Mouse (Mus musculus): ENCODE data around the gene Tenm3. TPM values are rescaled to one million over a fixed set of nuclear protein-coding genes. Genes with fewer than 3 reads are reported as not detected.

Tenm3 gene
- 48.3 and 48.6 TPM in 2 replicates for polyA plus RNA-seq (2014; fragmentation: Nextera tagmentation; extraction: Ambion mirVana)

DNA sequence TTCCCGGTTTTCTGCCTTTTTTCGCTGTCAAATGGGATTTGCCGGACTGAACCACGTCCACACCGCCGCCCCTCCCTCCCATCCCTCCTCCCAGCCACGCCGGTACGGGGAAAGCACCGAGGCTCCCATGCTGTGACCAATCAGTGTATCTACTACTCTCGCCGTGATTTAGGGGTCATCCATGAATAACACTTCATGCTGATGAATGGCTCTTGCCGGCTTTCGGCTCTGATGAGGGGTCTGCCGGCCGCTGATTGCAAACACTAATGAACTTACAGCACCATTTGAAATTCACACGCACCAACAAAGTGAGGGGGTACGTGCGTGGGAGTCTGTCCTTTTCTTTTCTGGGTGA, at the start of gene Tenm3:
Gene Tenm3, minus strand, starts transcription at position 21 of the 355 bp plus-strand sequence.
- Histone ChIP-seq H3K9ac (ENCODE audit: low read depth, low read length) (peak within 1 kb of the TSS; percentile 85), H3K27ac (replicated peaks; ENCODE audit: low read depth, low read length) (peak within 1 kb of the TSS; percentile 90), H3K27me3 (replicated peaks; ENCODE audit: control insufficient read depth, insufficient read depth, low read length) (no peaks in the 10 kb centered on the region; the same call in 1 of the 2 replicates), H3K36me3 (ENCODE audit: control insufficient read depth, insufficient read depth, low read length) (no peaks in the 10 kb centered on the region), H3K9me3 (ENCODE audit: control insufficient read depth, low read length) (no peaks in the 10 kb centered on the region), H3K4me3 (ENCODE audit: low read depth, low read length) (peak within 1 kb of the TSS; percentile 84), H3K4me1 (ENCODE audit: control insufficient read depth, insufficient read depth, low read length) (peaks cover 10% of the 10 kb centered on the region), H3K4me2 (ENCODE audit: low read depth, low read length) (peak within 1 kb of the TSS; percentile 95)
- under 1% methylated on average over 19 of the region's 19 CpGs for WGBS
- ATAC-seq (ENCODE audit: low read depth) = peak; percentile 53; the same call in 1 of the 2 replicates
- DNase-seq (ENCODE audit: low spot score) = no peak

DNA sequence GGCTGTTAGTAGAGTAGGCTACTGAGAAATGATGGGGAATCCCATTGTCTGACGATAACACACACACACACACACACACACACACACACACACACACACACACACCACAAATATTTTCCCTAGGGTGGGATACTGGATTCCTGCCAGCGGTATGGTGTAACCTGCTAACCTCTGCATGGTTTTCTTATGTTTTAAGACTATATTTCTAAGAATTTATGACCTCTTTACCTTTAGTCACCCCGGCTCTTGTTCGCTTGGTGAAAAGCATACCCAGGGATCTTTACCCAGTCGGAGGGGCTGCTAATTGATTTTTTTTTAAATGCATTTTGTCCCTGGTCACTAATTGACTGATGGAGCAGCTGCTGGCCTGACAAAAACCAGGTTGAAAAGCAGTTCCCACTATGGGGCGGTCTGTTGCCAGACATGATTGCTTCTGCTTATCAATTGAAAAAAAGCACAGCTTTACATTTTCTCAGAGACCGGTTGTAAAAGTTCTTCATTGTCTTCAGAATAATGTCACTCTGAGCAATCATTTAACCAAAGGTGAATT, 46.5 kb upstream of the Tenm3 start:
- 69% methylated on average over 7 of the region's 7 CpGs for WGBS
- Histone ChIP-seq H3K4me2 (ENCODE audit: low read depth, low read length) (no peak overlapping the region), H3K27me3 (replicated peaks; ENCODE audit: control insufficient read depth, insufficient read depth, low read length) (no peaks in the 10 kb centered on the region), H3K9ac (ENCODE audit: low read depth, low read length) (no peak overlapping the region), H3K9me3 (ENCODE audit: control insufficient read depth, low read length) (no peaks in the 10 kb centered on the region), H3K36me3 (ENCODE audit: control insufficient read depth, insufficient read depth, low read length) (no peaks in the 10 kb centered on the region), H3K4me1 (ENCODE audit: control insufficient read depth, insufficient read depth, low read length) (no peaks in the 10 kb centered on the region), H3K27ac (replicated peaks; ENCODE audit: low read depth, low read length) (no peak overlapping the region), H3K4me3 (ENCODE audit: low read depth, low read length) (no peak overlapping the region)
- DNase-seq (ENCODE audit: low spot score) (peak; percentile 11), ATAC-seq (ENCODE audit: low read depth) (no peak)

DNA sequence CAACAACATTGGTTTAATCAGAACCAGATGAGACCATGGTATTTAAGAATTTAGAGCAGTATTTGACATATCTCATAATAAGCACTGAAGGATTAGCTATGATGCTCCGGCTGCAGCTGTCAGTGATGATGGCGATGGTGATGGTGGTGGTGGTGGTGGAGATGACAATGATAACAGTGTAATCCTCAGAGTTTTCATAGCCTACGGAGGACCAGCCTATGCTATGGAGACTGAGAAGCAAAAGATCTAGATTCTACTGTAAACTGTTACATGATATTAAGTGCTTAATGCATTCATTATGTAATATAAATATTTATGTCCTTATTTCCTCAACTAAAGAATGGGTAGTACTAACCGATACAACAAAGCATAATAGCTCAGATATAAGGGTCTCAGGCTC, 40.5 kb upstream of the Tenm3 start:
- WGBS = 79% methylated on average over 4 of the region's 4 CpGs
- Histone ChIP-seq H3K4me2 (ENCODE audit: low read depth, low read length) (no peak overlapping the region), H3K9ac (ENCODE audit: low read depth, low read length) (no peak overlapping the region), H3K27me3 (replicated peaks; ENCODE audit: control insufficient read depth, insufficient read depth, low read length) (no peaks in the 10 kb centered on the region), H3K4me3 (ENCODE audit: low read depth, low read length) (no peak overlapping the region), H3K36me3 (ENCODE audit: control insufficient read depth, insufficient read depth, low read length) (no peaks in the 10 kb centered on the region), H3K4me1 (ENCODE audit: control insufficient read depth, insufficient read depth, low read length) (no peaks in the 10 kb centered on the region), H3K9me3 (ENCODE audit: control insufficient read depth, low read length) (no peaks in the 10 kb centered on the region), H3K27ac (replicated peaks; ENCODE audit: low read depth, low read length) (no peak overlapping the region)
- ATAC-seq (ENCODE audit: low read depth) (no peak), DNase-seq (ENCODE audit: low spot score) (no peak)

DNA sequence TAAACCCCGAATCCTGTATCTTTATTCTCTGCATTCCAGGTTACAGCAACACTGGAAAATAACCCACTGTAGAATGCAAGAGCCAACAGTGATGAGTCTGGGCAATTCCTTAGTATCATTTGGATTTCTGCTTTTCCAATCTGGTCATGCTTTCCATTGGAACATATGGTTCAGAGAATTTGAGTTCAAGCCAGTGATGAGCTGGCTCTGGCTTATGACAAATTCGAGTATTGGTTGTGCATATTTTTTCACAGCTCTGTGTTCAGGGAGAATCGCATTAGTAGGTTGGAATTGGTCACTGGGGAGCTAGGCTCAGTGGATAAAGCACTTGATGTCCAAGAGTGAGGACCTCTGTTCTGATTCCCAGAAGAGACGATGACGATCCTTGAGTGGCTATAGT, 36.8 kb upstream of the Tenm3 start:
- no peaks in the 10 kb centered on the region for H3K27me3 ChIP-seq (replicated peaks; ENCODE audit: control insufficient read depth, insufficient read depth, low read length)
- 79% methylated on average over 5 of the region's 5 CpGs for WGBS
- no peak overlapping the region for H3K9ac ChIP-seq (ENCODE audit: low read depth, low read length)
- no peaks in the 10 kb centered on the region for H3K4me1 ChIP-seq (ENCODE audit: control insufficient read depth, insufficient read depth, low read length)
- no peak overlapping the region for H3K4me3 ChIP-seq (ENCODE audit: low read depth, low read length)
- ATAC-seq (ENCODE audit: low read depth) (no peak), DNase-seq (ENCODE audit: low spot score) (no peak)
- H3K36me3 ChIP-seq (ENCODE audit: control insufficient read depth, insufficient read depth, low read length) = no peaks in the 10 kb centered on the region
- no peaks in the 10 kb centered on the region for H3K9me3 ChIP-seq (ENCODE audit: control insufficient read depth, low read length)
- H3K27ac ChIP-seq (replicated peaks; ENCODE audit: low read depth, low read length) = no peak overlapping the region
- no peak overlapping the region for H3K4me2 ChIP-seq (ENCODE audit: low read depth, low read length)

DNA sequence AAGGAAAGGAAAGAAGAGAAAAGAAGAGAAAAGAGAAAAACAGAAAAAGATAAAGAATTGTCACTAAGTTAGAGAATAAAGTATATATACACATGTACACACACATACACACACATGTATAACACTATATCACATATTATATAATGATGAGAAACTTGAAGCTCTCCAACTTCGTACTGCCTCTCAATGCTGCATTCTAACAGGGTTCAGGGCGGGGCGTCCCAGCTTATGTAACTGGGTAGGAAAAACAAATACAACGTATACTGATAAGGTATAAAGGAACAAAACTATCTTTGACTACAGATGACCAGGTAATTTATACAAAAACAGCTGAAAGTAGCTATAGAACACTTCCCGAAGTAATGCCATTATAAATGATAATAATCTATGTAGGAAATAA, 22.2 kb upstream of the Tenm3 start:
- no peak overlapping the region for H3K4me2 ChIP-seq (ENCODE audit: low read depth, low read length)
- H3K36me3 ChIP-seq (ENCODE audit: control insufficient read depth, insufficient read depth, low read length) = no peaks in the 10 kb centered on the region
- no peaks in the 10 kb centered on the region for H3K9me3 ChIP-seq (ENCODE audit: control insufficient read depth, low read length)
- no peak overlapping the region for H3K9ac ChIP-seq (ENCODE audit: low read depth, low read length)
- no peak overlapping the region for H3K27ac ChIP-seq (replicated peaks; ENCODE audit: low read depth, low read length)
- ATAC-seq (ENCODE audit: low read depth) (no peak), DNase-seq (ENCODE audit: low spot score) (no peak)
- no peaks in the 10 kb centered on the region for H3K4me1 ChIP-seq (ENCODE audit: control insufficient read depth, insufficient read depth, low read length)
- no peak overlapping the region for H3K4me3 ChIP-seq (ENCODE audit: low read depth, low read length)
- H3K27me3 ChIP-seq (replicated peaks; ENCODE audit: control insufficient read depth, insufficient read depth, low read length) = no peaks in the 10 kb centered on the region
- WGBS = 88% methylated on average over 5 of the region's 5 CpGs

DNA sequence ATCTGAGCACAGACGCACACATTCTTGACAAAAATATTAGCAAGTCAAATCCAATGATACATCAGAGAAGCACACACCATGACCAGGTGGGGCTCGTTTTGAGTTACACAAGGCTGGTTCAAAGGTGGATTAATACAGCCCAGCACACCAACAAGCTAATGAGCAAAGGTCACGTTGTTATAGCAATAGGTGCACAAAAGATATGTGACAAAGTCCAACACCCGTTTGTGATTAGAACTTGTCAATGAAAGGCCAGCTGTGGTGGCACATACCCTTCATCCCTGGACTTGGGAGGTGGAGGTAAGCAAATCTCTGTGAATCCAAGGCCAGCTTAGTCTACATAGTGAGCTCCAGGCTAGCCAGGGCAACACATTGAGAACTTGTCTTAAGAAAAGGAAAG, 21.7 kb upstream of the Tenm3 start:
- 47% methylated on average over 4 of the region's 4 CpGs for WGBS
- H3K9me3 ChIP-seq (ENCODE audit: control insufficient read depth, low read length) = no peaks in the 10 kb centered on the region
- no peaks in the 10 kb centered on the region for H3K27me3 ChIP-seq (replicated peaks; ENCODE audit: control insufficient read depth, insufficient read depth, low read length)
- no peak for DNase-seq (ENCODE audit: low spot score)
- H3K4me1 ChIP-seq (ENCODE audit: control insufficient read depth, insufficient read depth, low read length) = no peaks in the 10 kb centered on the region
- ATAC-seq (ENCODE audit: low read depth) = no peak
- no peak overlapping the region for H3K4me2 ChIP-seq (ENCODE audit: low read depth, low read length)
- no peaks in the 10 kb centered on the region for H3K36me3 ChIP-seq (ENCODE audit: control insufficient read depth, insufficient read depth, low read length)
- H3K4me3 ChIP-seq (ENCODE audit: low read depth, low read length) = no peak overlapping the region
- H3K9ac ChIP-seq (ENCODE audit: low read depth, low read length) = no peak overlapping the region
- no peak overlapping the region for H3K27ac ChIP-seq (replicated peaks; ENCODE audit: low read depth, low read length)

DNA sequence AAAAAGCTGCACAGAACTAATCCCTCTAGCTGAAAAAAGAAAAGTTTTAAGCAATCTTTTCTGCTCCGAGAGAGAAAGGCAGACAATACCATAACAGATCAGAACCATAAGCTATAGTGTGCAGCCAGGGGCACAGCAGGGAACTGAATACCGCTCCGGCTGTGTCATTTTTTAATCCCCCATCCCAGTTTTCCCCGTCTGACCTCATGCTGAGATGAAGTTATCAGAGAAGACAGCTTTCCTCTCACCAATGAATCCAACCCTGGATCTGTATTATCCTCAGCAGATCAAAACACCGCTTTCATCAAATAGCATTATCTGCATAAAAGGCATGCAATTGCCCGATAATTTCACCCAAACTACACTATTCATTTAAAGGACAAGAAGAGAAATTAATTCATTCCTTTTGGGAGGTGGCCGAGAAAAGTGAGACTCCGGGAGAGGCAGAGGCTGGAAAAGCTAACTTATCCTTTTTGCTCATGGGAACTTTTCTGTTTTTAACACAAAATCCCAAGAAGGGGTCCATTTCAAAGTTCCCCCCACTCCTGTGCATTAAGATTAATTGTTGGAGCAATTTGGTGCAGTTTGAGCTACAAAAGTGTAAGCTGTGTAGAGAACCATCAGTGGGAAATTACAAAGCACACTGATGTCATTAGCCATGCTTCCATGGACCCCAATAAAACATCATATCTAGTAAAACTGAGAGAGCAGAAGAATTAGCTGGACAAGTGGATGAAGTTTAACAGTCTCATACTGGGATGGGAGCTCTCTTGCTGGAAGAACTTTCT, 6.7 kb upstream of the Tenm3 start:
- peak; percentile 18; the same call in 1 of the 2 replicates for ATAC-seq (ENCODE audit: low read depth)
- no peak overlapping the region for H3K27ac ChIP-seq (replicated peaks; ENCODE audit: low read depth, low read length)
- 0 out of 2 replicates have a peak overlapping the region, but pooled peaks have one; percentile 20 for H3K4me2 ChIP-seq (ENCODE audit: low read depth, low read length)
- H3K36me3 ChIP-seq (ENCODE audit: control insufficient read depth, insufficient read depth, low read length) = no peaks in the 10 kb centered on the region
- 29% methylated on average over 8 of the region's 8 CpGs for WGBS
- H3K9me3 ChIP-seq (ENCODE audit: control insufficient read depth, low read length) = no peaks in the 10 kb centered on the region
- H3K9ac ChIP-seq (ENCODE audit: low read depth, low read length) = no peak overlapping the region
- DNase-seq (ENCODE audit: low spot score) = peak; percentile 51
- H3K27me3 ChIP-seq (replicated peaks; ENCODE audit: control insufficient read depth, insufficient read depth, low read length) = no peaks in the 10 kb centered on the region; the same call in 1 of the 2 replicates
- H3K4me3 ChIP-seq (ENCODE audit: low read depth, low read length) = no peak overlapping the region
- H3K4me1 ChIP-seq (ENCODE audit: control insufficient read depth, insufficient read depth, low read length) = peaks cover 13% of the 10 kb centered on the region

DNA sequence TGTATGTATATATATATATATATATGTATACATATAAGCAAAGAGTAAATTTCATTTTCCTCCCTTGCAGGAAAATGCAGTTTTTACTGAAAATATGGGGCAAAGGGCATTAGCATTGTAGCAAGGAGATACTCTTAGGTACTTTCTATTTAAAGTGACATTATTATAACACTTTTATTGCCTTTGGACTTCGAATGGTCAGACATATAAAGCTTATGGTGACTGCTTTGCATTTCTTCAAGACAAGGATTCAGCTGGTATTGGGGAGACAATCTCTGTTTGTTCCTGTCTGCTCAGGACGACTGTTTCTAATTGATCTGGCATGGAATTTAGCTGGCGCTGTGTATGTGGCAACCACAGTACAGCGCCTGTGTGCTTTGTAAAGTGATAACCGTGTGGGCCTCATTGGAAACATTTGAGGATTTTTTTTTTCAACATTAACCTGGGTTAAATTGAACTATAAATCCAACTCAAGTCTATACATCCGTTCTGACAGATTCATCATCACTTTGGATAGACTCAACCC, 5.4 kb upstream of the Tenm3 start:
- 33% methylated on average over 6 of the region's 6 CpGs for WGBS
- no peak overlapping the region for H3K27ac ChIP-seq (replicated peaks; ENCODE audit: low read depth, low read length)
- H3K9me3 ChIP-seq (ENCODE audit: control insufficient read depth, low read length) = no peaks in the 10 kb centered on the region
- H3K4me1 ChIP-seq (ENCODE audit: control insufficient read depth, insufficient read depth, low read length) = peaks cover 13% of the 10 kb centered on the region
- no peak overlapping the region for H3K4me3 ChIP-seq (ENCODE audit: low read depth, low read length)
- no peak for DNase-seq (ENCODE audit: low spot score)
- H3K36me3 ChIP-seq (ENCODE audit: control insufficient read depth, insufficient read depth, low read length) = no peaks in the 10 kb centered on the region
- H3K27me3 ChIP-seq (replicated peaks; ENCODE audit: control insufficient read depth, insufficient read depth, low read length) = no peaks in the 10 kb centered on the region; the same call in 1 of the 2 replicates
- no peak for ATAC-seq (ENCODE audit: low read depth)
- H3K9ac ChIP-seq (ENCODE audit: low read depth, low read length) = no peak overlapping the region
- H3K4me2 ChIP-seq (ENCODE audit: low read depth, low read length) = no peak overlapping the region
